Mouse (Mus musculus) naive thymus-derived CD4-positive, alpha-beta T cell, adult 5 months (primary cell): ENCODE results near the gene Agtr1a. TPM values are rescaled to one million over a fixed set of nuclear protein-coding genes. Genes with fewer than 3 reads are reported as not detected.

ENCODE experiments used
- polyA plus RNA-seq: library from polyadenylated mRNA; unstranded; fragments of 100-300 nt; shearing (Covaris generic); gene quantifications from one replicate; pipeline ENCODE4 v1.2.1, GENCODE M21; 2017

The Agtr1a gene
- polyA plus RNA-seq: 0.27 TPM

DNA sequence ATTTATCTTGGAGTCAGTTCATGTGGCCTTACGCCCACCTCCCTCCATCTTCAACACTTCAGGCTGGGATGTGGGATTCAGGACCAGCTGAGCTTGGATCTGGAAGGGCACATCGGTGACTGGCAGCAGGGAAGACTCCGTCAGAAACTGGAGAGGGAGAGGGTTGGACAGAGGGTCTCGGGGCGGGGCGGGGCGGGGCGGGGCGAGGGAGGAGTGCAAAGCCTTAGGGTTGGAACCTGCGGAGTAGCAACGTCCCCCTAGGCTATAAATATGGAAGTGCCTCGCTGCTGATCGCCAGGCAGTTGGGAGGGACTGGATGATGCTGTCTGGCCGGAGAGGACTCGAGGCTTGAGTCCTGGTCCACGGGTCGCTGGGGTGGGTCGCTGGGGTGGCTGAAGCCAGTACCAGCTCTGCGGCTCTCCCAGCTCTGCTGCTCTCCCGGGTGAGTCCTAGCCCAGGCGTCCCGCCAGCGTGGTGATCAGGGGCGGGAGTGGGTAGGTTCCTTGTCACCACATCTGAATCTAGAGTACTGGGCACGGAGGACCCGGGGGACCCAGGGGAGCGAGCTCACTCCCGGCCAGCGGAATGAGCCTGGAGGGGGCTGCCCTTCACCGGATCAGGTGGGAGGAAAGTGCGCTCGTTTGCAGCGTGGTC is at the start of gene Agtr1a:
TSS of gene Agtr1a (plus strand) at position 294 of the 654 bp plus-strand sequence.

Other genes starting within 250 kb of the Agtr1a start
- gene Mboat1, start 200.0 kb upstream of the Agtr1a start, polyA plus RNA-seq: 32.4 TPM
- gene Uqcrfs1, start 208.9 kb downstream of the Agtr1a start, polyA plus RNA-seq: 173 TPM